Mouse (Mus musculus): Measurements from ENCODE around the gene Mup22. TPM values are rescaled to one million over a fixed set of nuclear protein-coding genes. Genes with fewer than 3 reads are reported as not detected.
"Not testable (repeated sequence)": the region's sequence is repeated elsewhere in the genome, so short reads cannot be mapped to it uniquely, and the experiment has no call there.

Gene Mup22
- total RNA-seq (2017): not detected in 2 replicates

DNA sequence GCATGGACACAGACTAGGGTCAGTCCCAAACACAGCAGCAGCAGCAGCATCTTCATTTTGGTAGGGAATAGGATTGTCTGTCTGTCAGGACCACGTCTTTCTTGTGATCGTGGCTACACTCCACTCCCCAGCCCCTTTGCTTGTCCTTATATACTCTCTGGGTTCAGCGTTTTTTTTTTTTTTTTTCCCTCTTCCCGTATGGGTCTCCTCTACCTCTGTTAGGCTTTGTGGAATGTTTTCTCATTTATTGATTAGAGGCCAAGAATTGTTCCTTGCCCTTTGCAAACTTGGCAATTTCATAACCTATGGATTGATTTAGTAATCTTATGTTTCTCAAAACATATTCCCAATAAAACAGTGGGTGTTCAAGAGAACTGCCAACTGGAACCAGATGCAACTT lies at the start of gene Mup22:
Gene Mup22, minus strand, starts transcription at position 101 of the 400 bp plus-strand sequence.
- ATAC-seq (replicated peaks in 1 of 2; ENCODE audit: insufficient read depth in 1 of 2, low FRiP score in 2 of 2, low TSS enrichment in 1 of 2, low read depth in 1 of 2, poor library complexity in 2 of 2, severe bottlenecking in 2 of 2): not testable (repeated sequence)

GRCm38 (mm10) chr4:60840889-60841288 lies 19.6 kb upstream of the Mup22 start:
- ATAC-seq (replicated peaks in 1 of 2; ENCODE audit: insufficient read depth in 1 of 2, low FRiP score in 2 of 2, low TSS enrichment in 1 of 2, low read depth in 1 of 2, poor library complexity in 2 of 2, severe bottlenecking in 2 of 2): not testable (repeated sequence)

Other genes starting within 250 kb of the Mup22 start
- gene Mup10, start 239.3 kb downstream of the Mup22 start, total RNA-seq (2017): not detected in 2 replicates
- not detected in 2 replicates for gene Mup11, start 159.1 kb downstream of the Mup22 start, total RNA-seq (2017)
- gene Mup12, start 80.1 kb downstream of the Mup22 start, total RNA-seq (2017): not detected in 2 replicates